Mouse (Mus musculus) neural tube, embryonic 15.5 days (tissue): Measurements from ENCODE around the gene Tmem235. TPM values are rescaled to one million over a fixed set of nuclear protein-coding genes. Genes with fewer than 3 reads are reported as not detected.

Source experiments
- ATAC-seq: fragments of 200-750 bp; cut with Nextera tagmentation; 2 replicates; pipeline ENCODE4 v1.8.0; 2017; ENCODE audit warnings: mild to moderate bottlenecking, moderate TSS enrichment, moderate library complexity; ENCODE audit not compliant: low FRiP score
- H3K27ac ChIP-seq: fragments of 300-500 bp; sonication (generic); replicated peaks from 2 replicates; pipeline ENCODE4 v1.5.1; 2015; ENCODE audit warnings: mild to moderate bottlenecking, inconsistent platforms
- H3K27me3 ChIP-seq: fragments of 300-500 bp; sonication (generic); replicated peaks from 2 replicates; pipeline ENCODE4 v1.6.1; 2015; ENCODE audit warnings: inconsistent platforms
- H3K36me3 ChIP-seq: fragments of 300-500 bp; sonication (generic); 2 replicates; pipeline ENCODE4 v1.6.1; 2015; ENCODE audit warnings: inconsistent platforms
- H3K4me1 ChIP-seq: fragments of 300-500 bp; sonication (generic); 2 replicates; pipeline ENCODE4 v1.6.1; 2015; ENCODE audit warnings: inconsistent platforms
- H3K4me2 ChIP-seq: fragments of 300-500 bp; sonication (generic); 2 replicates; pipeline ENCODE4 v1.6.1; 2015; ENCODE audit warnings: inconsistent platforms, mild to moderate bottlenecking, moderate library complexity
- H3K4me3 ChIP-seq: fragments of 300-500 bp; sonication (generic); replicated peaks from 2 replicates; pipeline ENCODE4 v1.5.1; 2015; ENCODE audit warnings: mild to moderate bottlenecking, inconsistent platforms
- H3K9ac ChIP-seq: fragments of 300-500 bp; sonication (generic); replicated peaks from 2 replicates; pipeline ENCODE4 v1.6.1; 2015; ENCODE audit warnings: mild to moderate bottlenecking, inconsistent platforms
- H3K9me3 ChIP-seq: fragments of 300-500 bp; sonication (generic); replicated peaks from 2 replicates; pipeline ENCODE4 v1.6.1; 2016; ENCODE audit warnings: inconsistent platforms
- WGBS: fragments of 180-500 bp; shearing (Covaris S2); methylation state at CpG from one replicate; pipeline ENCODE4 v1.1.7; 2015; ENCODE audit warnings: mixed read lengths; 5-methylcytosine and 5-hydroxymethylcytosine counted together
- polyA plus RNA-seq: library from polyadenylated mRNA; unstranded; fragments of >200 nt; fragmentation: Nextera tagmentation; extraction: Ambion mirVana; gene quantifications from 2 replicates; pipeline ENCODE4 v1.2.1, GENCODE M21; 2015

The Tmem235 gene
- polyA plus RNA-seq, 1 experiment from 2014 or later: not detected

GRCm38 (mm10) chr11:117848985-117849671 lies 11.4 kb upstream of the Tmem235 start, which contains the start of gene Birc5:
Birc5 (plus strand) TSS chr11:117849251.
- ATAC-seq: peak; percentile 95
- Histone ChIP-seq H3K36me3 (no peaks in the 10 kb centered on the region; the same call in 1 of the 2 replicates), H3K9me3 (no peaks in the 10 kb centered on the region), H3K27ac (peak within 1 kb of the TSS; percentile 99), H3K9ac (peak within 1 kb of the TSS; percentile 83), H3K4me1 (peaks cover 25% of the 10 kb centered on the region), H3K4me2 (peak within 1 kb of the TSS; percentile 92), H3K27me3 (no peaks in the 10 kb centered on the region), H3K4me3 (peak within 1 kb of the TSS; percentile 67)
- under 1% methylated on average over 51 of the region's 51 CpGs for WGBS

DNA sequence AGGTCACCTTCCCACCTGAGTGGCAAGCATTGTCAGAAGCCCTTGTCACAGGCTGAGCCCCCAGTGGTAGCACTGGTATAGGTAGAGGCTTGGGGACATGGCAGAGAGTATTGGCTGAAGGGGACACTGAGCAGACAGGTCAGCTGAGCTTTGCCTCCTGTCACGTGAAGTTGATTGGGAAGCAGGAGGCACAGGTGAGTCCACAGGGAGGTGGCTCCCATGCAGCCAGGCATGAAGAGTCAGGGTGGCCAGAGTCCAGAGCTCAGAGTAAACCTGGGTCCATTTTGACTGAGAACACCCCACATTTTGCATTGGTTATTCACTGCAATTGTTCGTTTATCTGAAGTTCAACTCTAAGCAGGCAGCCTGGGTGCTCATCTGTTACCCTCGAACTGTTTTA lies 7.7 kb upstream of the Tmem235 start:
- Histone ChIP-seq H3K27ac (no peak overlapping the region), H3K27me3 (no peaks in the 10 kb centered on the region), H3K4me1 (peaks cover 21% of the 10 kb centered on the region), H3K9ac (no peak overlapping the region), H3K9me3 (no peaks in the 10 kb centered on the region), H3K4me3 (no peak overlapping the region), H3K36me3 (no peaks in the 10 kb centered on the region; the same call in 1 of the 2 replicates), H3K4me2 (no peak overlapping the region)
- 89% methylated on average over 3 of the region's 3 CpGs for WGBS
- no peak for ATAC-seq

DNA sequence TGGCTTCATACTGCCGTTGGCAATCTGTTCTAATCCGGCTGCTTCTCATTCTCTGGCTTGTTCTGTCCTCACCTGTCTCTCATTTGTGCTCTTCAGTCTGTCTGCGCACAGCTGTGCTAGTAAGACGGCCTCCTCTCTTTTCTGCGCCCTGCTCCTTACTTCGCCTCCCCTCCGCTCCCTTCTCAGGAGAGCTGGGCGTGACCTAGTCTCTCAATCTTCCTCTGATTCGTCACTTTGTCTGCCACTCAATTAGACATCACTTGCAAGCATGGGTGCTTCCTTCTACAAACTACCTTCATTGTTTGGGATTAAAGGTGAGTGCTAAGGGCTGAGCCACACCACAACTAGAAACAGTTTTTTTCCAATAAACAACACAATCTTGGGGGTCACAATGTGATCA lies 6.3 kb upstream of the Tmem235 start:
- H3K4me3 ChIP-seq: no peak overlapping the region
- no peak overlapping the region for H3K27ac ChIP-seq
- 94% methylated on average over 9 of the region's 9 CpGs for WGBS
- no peak overlapping the region for H3K4me2 ChIP-seq
- H3K36me3 ChIP-seq: no peaks in the 10 kb centered on the region; the same call in 1 of the 2 replicates
- H3K9me3 ChIP-seq: no peaks in the 10 kb centered on the region
- peaks cover 12% of the 10 kb centered on the region for H3K4me1 ChIP-seq
- no peak for ATAC-seq
- H3K9ac ChIP-seq: no peak overlapping the region
- H3K27me3 ChIP-seq: 0 out of 2 replicates have a peak, but pooled peaks cover under 1% of the 10 kb centered on the region

DNA sequence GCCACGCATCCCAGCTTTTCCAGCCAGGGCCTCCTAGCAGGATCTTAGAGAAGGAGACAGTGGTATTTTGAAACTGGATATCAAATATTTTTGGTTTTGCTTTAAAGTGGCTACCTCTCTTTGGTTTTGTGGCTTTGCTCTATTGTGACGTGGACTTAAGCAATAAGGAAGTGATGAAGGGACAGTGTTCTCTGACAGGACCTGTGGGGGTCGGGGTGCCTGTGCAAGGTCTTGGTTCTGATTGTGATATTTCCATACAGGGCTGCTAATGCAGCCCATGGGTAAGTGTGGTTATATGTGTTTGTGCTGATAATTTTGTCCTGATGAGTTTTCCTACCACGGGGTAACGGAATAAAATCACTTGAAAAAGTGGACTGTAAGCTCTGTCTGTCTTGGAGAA lies 5.2 kb upstream of the Tmem235 start:
- Histone ChIP-seq H3K36me3 (no peaks in the 10 kb centered on the region; the same call in 1 of the 2 replicates), H3K27ac (no peak overlapping the region), H3K4me2 (no peak overlapping the region), H3K9ac (no peak overlapping the region), H3K4me1 (peaks cover 7% of the 10 kb centered on the region), H3K9me3 (no peaks in the 10 kb centered on the region), H3K4me3 (no peak overlapping the region), H3K27me3 (peaks cover 12% of the 10 kb centered on the region)
- over 99% methylated on average over 5 of the region's 5 CpGs for WGBS
- ATAC-seq: no peak

DNA sequence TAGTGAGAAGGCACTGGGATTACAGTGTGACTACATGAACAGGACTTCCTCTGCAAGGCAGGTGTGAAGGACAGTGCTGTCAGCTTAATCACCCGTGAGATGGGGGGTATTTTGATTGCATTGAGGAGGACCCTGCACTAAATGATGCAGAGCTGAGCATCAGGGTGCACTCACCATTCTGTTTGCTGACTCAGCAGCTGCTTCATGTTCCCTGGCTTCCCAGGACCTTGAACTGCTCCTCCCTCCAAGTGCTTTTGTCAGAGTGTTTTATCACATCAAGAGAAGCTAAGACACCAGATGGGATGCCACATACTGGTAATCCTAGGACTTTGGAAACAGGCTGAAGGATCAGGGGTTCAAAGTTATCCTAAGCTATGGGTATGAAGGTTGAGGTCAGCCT lies 4.6 kb upstream of the Tmem235 start:
- no peaks in the 10 kb centered on the region for H3K9me3 ChIP-seq
- no peak for ATAC-seq
- no peak overlapping the region for H3K4me2 ChIP-seq
- H3K27me3 ChIP-seq: peaks cover 18% of the 10 kb centered on the region
- 84% methylated on average over 1 of the region's 1 CpGs for WGBS
- no peak overlapping the region for H3K4me3 ChIP-seq
- H3K4me1 ChIP-seq: peaks cover 11% of the 10 kb centered on the region
- no peak overlapping the region for H3K9ac ChIP-seq
- no peak overlapping the region for H3K27ac ChIP-seq
- H3K36me3 ChIP-seq: no peaks in the 10 kb centered on the region; the same call in 1 of the 2 replicates

DNA sequence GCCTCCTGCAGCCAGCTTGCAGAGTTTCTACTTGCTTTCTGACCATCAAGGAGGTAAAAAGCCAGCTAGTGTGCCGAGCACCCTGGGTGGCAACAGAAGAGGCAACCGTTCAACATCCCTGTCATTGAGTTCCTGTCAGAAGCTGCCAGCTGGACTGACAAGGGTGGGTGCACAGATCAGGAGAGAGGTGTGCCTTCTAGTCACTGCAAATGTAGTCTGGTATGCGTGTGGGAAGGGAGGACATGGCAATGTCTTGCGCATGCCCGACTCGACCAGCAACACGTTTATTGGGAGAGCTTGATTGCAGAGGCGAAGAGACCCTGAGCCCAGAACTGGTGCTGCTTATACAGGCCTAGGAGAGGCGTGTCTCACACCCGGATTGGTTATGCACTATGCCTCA lies 3.1 kb upstream of the Tmem235 start:
- Histone ChIP-seq H3K36me3 (no peaks in the 10 kb centered on the region; the same call in 1 of the 2 replicates), H3K9ac (no peak overlapping the region), H3K4me2 (no peak overlapping the region), H3K27me3 (peaks cover 31% of the 10 kb centered on the region), H3K27ac (no peak overlapping the region), H3K4me1 (peaks cover 11% of the 10 kb centered on the region), H3K9me3 (no peaks in the 10 kb centered on the region), H3K4me3 (no peak overlapping the region)
- ATAC-seq: no peak
- WGBS: 95% methylated on average over 10 of the region's 10 CpGs

GRCm38 (mm10) chr11:117858392-117858791 lies 2.2 kb upstream of the Tmem235 start:
- 21% methylated on average over 3 of the region's 3 CpGs for WGBS
- Histone ChIP-seq H3K9me3 (no peaks in the 10 kb centered on the region), H3K4me3 (no peak overlapping the region), H3K36me3 (no peaks in the 10 kb centered on the region; the same call in 1 of the 2 replicates), H3K27ac (no peak overlapping the region), H3K4me1 (peaks cover 13% of the 10 kb centered on the region), H3K9ac (no peak overlapping the region), H3K4me2 (no peak overlapping the region), H3K27me3 (peaks cover 32% of the 10 kb centered on the region)
- ATAC-seq: no peak

GRCm38 (mm10) chr11:117863174-117863856 lies 2.8 kb downstream of the Tmem235 start:
- Histone ChIP-seq H3K4me3 (no peak overlapping the region), H3K27ac (no peak overlapping the region), H3K9ac (no peak overlapping the region), H3K36me3 (no peaks in the 10 kb centered on the region), H3K4me2 (no peak overlapping the region), H3K4me1 (peaks cover 25% of the 10 kb centered on the region), H3K27me3 (peaks cover 32% of the 10 kb centered on the region), H3K9me3 (no peaks in the 10 kb centered on the region)
- no peak for ATAC-seq
- 40% methylated on average over 11 of the region's 11 CpGs for WGBS

DNA sequence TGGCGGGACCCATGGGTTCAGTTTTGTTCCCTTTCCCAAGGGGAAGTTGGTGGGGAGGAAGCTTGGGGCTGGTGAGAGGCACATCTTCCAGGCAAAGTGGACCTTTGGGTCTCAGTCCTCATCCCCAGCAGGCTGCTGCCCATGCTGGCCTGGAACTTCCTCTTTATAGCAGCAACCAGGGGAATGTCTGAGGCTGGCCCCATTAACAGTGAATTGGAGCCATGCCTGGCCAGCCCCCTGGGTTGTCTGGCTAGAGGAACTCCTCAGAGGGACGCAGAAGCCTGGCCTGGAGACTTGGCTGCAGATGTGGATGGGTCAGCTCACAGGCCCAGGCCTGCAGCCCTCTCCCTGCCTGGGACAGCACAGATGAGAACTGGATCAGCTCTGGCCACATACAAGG lies 4.3 kb downstream of the Tmem235 start:
- no peak for ATAC-seq
- H3K4me3 ChIP-seq: no peak overlapping the region
- H3K27me3 ChIP-seq: peaks cover 25% of the 10 kb centered on the region
- no peaks in the 10 kb centered on the region for H3K9me3 ChIP-seq
- peaks cover 25% of the 10 kb centered on the region for H3K4me1 ChIP-seq
- no peak overlapping the region for H3K9ac ChIP-seq
- H3K4me2 ChIP-seq: no peak overlapping the region
- WGBS: 62% methylated on average over 2 of the region's 2 CpGs
- no peaks in the 10 kb centered on the region for H3K36me3 ChIP-seq
- no peak overlapping the region for H3K27ac ChIP-seq

GRCm38 (mm10) chr11:117865988-117866387 lies 5.4 kb downstream of the Tmem235 start:
- H3K36me3 ChIP-seq: no peaks in the 10 kb centered on the region
- WGBS: 7% methylated on average over 6 of the region's 6 CpGs
- no peak overlapping the region for H3K4me3 ChIP-seq
- H3K9me3 ChIP-seq: no peaks in the 10 kb centered on the region
- H3K4me1 ChIP-seq: peaks cover 18% of the 10 kb centered on the region
- H3K4me2 ChIP-seq: no peak overlapping the region
- no peak overlapping the region; the same call in 1 of the 2 replicates for H3K9ac ChIP-seq
- peaks cover 13% of the 10 kb centered on the region for H3K27me3 ChIP-seq
- peak overlapping the region; percentile 13; the same call in 1 of the 2 replicates for H3K27ac ChIP-seq
- ATAC-seq: no peak

- H3K4me3 ChIP-seq: no peak overlapping the region
- peaks cover 35% of the 10 kb centered on the region for H3K4me1 ChIP-seq
- H3K36me3 ChIP-seq: no peaks in the 10 kb centered on the region
- 0 out of 2 replicates have a peak overlapping the region, but pooled peaks have one; percentile 20 for H3K9ac ChIP-seq
- 0 out of 2 replicates have a peak, but pooled peaks have one; percentile 17 for ATAC-seq
- WGBS: 37% methylated on average over 12 of the region's 12 CpGs
- no peaks in the 10 kb centered on the region for H3K9me3 ChIP-seq
- no peaks in the 10 kb centered on the region; the same call in 1 of the 2 replicates for H3K27me3 ChIP-seq
- no peak overlapping the region; the same call in 1 of the 2 replicates for H3K4me2 ChIP-seq
- H3K27ac ChIP-seq: no peak overlapping the region
Observed at GRCm38 (mm10) chr11:117870688-117871365, 10.3 kb downstream of the Tmem235 start.
